Mouse (Mus musculus) urinary bladder, postnatal 10 days (tissue): Measurements from ENCODE around the gene Itpa.
"Not testable (repeated sequence)": the region's sequence is repeated elsewhere in the genome, so short reads cannot be mapped to it uniquely, and the experiment has no call there.

ENCODE experiments used
- DNase-seq: peaks from one replicate; pipeline ENCODE4 v3.0.0; 2022; ENCODE audit warnings: low spot score

Itpa gene

DNA sequence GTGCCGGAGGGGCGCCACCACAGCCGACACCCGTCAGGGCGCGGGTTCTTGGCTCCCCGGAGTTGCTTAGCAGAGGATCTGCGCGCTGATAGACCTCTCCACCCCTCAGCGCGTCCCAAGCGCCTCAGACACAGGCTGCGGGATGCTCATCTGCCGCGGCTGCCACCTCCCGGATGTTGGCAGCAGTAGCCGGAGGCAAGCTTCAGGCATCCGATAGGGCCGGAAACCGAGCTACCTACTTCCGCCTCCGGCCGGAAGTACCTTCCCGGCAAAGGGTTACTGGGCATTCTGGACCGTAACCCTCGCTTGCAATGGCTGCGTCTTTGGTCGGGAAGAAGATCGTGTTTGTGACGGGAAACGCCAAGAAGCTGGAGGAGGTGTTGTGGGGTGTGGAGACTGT lies at the start of gene Itpa:
Gene Itpa (plus strand): TSS at position 52 of the 400 bp plus-strand sequence.
- no peak for DNase-seq

DNA sequence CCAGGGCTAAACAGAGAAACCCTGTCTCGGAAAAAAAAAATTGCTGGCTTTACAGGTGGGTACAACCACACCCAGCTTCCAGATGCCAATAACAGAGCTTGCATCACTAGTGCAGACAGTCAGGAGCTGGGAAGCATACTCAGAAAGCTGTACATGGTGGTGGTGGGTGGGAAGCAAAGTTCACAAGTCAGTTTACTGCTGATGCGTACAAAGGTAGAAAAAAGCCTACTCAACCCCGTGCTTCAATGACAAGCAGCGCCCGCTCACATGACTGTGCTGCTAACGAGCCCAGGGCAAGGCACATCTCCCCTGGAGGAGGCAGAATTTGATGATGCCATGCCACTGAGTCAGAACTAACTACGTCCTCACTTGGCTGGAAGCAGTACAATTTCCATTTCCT lies 48.4 kb upstream of the Itpa start:
- no peak for DNase-seq

DNA sequence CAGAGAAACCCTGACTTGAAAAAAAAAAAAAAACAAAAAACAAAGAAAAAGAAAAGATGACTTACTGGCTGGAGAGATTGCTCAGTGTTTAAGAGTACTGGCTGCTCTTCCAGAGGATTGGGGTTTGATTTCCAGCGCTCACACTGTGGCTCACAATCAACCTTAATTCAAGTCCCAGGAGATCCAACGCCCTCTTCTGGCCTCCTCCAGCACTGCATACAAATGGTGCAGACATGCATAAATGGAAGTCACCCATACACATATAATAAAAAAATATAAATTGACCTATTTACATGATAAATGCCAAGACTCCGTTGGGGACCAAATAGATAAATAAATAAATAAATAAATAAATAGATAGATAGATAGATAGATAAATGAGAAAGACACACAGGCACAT lies 39.0 kb upstream of the Itpa start:
- no peak for DNase-seq

GRCm38 (mm10) chr2:130629080-130629838 lies 38.2 kb upstream of the Itpa start:
- no peak for DNase-seq

DNA sequence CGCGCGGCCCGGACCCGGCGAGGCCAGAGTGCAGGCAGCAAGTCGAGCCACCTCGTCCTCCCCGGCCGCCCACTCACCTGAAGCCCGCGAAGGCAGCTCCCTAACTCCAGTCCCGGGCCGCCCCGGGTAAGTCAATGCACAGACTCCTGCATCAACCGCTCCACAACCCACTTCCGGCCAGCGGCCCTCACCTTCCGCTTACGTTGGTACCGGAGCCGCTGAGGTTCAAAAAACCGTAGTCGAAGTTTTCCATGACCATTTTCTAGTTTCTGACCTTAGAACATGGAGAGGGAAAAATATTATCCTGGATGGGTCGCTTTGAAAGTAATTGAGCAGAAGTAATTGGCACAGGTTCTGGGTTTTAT lies 37.6 kb upstream of the Itpa start, which contains the start of the genes Fastkd5 and Ubox5:
Gene Fastkd5 (minus strand): TSS at position 189 of the 365 bp plus-strand sequence.
Gene Ubox5 (minus strand): TSS at position 200 of the 365 bp plus-strand sequence.
- DNase-seq: peak; percentile 78

DNA sequence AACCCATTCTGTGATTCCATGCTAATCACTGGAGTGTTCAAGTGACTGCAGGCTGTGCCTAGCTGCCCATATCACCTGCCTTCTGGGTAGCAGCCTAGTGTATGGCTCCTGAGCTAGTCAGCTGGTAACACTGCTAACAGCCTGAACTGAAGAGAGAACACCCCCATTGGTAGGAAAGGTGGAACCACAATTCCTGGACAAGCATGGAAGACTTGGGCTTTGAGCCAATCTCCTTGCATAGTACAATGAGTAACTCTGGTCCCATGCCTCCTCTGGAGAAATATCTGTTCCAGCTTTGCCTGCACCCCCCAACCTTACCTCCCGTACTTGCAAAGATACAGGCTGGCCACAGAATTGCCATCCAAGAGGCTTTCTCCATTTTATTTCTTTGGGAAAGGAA lies 35.0 kb upstream of the Itpa start:
- no peak for DNase-seq

DNA sequence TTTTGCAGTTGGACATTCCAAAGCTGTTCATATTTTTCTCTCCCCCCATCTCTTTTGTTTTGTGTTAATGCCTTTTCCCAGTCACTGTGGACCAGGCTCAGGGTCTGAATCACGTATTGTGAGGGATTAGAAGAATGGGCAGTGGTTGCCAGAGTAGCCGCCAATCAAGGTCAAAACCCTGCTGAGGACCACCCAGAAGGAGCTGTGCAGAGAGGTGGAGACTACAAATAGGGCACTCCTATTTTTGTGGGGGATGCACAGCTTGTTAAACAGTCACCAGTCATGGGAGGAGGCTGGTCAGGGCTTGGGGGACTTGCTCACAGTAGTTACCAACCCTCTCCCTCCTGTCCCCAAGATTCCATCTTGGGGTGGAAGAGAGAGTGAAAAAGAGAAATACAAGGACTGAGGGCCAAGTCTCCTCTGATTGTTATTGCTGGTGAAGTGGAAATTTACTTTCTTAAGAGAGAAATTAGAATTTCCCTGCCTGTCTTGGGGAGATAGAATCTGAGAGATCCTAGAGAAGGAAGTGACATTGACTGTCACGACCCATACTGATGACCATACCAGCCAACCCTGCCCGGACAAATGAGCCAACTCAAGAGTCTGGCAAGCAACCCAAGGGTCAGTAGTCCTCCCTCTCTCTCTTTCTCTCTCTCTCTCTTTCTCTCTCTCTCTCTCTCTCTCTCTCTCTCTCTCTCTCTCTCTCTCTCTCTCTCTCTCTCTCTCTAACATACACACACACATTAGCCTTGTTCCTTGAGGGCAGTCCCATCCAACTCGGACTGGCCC lies 34.3 kb upstream of the Itpa start:
- DNase-seq: no peak

- DNase-seq: no peak
Measured at GRCm38 (mm10) chr2:130634006-130634738, 33.2 kb upstream of the Itpa start.

- DNase-seq: no peak
Measured at GRCm38 (mm10) chr2:130634739-130635411, 32.5 kb upstream of the Itpa start.

DNA sequence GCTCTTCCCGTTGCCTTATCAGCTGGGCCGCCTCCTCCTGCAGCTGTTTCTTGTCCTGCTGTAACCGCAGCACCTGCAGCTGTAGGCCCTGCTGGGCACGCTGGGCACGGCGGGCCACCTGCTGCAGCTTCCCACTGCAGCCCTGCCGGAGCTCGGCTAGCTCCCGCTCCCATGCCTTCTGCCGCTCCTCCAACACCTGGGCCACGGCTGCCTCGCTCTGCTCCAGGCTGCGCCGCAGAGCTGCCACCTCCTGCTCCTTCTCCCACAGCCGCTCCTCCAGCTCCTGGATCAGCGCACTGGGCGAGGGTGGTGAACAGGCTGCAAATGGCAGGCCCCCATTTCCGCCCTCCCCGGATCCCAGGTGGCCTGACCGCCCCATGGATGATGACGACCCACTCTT lies 31.6 kb upstream of the Itpa start:
- no peak for DNase-seq

DNA sequence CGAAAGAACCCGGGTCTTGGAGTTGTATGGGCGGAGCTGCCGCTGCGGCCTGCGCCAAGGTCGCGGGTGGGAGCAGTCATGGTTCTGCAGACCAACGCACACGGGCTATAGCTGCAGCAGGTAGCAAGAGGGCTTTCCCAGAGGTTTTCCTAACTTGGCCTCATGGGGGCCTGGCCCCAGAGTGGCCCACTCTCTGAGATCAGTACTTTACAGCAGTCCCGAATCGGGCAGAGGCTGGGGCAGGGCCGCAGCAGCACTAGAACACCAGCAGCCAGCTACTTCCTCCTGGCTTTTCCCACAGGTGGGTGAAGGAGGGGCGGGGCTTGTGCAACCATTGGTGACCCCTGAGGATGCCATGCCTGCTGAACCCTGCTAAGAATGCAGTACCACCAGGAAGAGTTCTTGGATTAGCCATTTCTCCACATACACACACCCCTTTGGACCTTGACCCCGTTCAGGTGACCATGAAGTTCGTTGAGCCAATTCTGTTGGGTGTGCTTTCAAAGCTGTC lies 29.3 kb upstream of the Itpa start:
- DNase-seq: no peak

DNA sequence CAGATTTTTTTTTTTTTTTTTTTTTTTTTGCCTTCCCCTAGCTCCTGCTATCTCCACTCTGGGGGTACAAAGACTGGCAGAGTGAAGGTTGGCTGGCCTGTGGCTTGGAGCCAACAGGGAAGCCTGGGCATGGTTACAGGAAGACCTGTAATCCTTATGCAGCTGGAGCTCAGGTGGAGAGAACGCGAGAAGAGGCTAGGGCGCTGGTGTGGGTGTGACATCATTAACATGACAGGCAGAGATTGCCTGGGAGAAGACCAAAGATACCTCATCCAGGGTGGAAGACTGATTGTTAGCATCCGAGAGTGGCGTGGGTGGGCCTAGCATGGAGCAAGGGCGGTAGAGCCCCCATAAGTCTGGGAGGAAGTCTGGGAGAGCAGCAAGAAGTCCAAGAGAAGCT lies 28.1 kb upstream of the Itpa start:
- no peak for DNase-seq

GRCm38 (mm10) chr2:130641351-130642025 lies 25.9 kb upstream of the Itpa start:
- no peak for DNase-seq

DNA sequence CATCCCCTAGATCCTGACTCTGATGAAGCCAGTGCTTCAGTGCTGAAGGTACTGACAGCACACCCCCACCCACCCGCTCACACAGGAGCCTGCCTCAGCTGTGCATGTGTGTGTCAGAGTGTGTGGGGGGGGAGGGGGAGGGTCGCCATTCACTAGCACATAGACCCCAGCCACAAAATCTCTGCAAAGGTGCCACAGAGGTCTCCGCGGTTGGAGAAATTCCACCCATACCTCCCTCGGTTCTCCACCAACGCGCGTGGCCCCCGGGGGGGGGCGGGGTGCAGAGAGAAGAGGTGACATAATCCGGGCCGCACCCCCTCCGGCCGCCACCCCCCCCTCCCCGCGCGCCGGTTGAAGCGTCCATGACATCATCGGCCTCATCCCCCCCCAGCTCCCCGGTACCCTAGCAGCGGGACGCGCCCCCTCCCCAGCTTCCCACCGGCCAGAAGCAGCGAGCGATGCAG lies 25.2 kb upstream of the Itpa start:
- DNase-seq: no peak

DNA sequence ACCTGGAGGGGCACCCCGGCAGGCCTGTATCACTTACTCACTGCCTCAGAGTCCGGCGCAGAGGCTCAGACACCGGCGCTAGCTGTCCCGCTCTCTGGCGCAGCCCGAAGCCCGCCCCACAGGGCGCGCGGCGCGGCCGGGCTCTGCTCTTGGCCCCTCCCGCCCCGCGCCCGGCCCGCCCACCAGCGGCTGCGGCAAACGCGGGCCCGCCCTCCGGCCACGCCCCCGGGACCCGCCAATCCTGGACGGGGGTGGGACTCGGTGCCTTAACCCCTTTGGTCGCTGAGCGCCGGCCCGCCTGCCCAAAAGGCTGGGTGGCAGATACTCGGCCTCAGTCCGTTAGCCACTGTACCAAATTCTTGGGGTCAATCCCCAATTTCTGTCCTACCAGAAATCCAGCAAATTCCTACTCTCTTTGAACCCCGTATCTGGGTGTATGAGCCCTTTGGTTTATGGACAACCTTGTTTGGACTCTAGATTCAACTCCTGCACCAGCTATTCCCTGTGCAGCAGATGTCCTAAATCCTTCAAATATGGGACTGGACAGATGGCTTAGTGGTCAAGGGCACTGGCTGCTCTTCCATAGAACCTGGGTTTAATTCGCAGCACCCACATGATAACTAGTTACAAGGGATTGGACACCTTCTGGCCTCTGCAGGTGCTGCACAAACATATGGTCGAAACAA lies 24.6 kb upstream of the Itpa start, which contains the start of gene Lzts3:
Gene Lzts3 (minus strand): TSS at position 120 of the 686 bp plus-strand sequence.
- peak; percentile 67 for DNase-seq

- no peak for DNase-seq
Measured at GRCm38 (mm10) chr2:130645198-130645597, 22.2 kb upstream of the Itpa start.

GRCm38 (mm10) chr2:130649028-130649427 lies 18.4 kb upstream of the Itpa start:
- DNase-seq: not testable (repeated sequence)

GRCm38 (mm10) chr2:130653303-130653702 lies 14.1 kb upstream of the Itpa start:
- no peak for DNase-seq

- DNase-seq: no peak
Measured at GRCm38 (mm10) chr2:130653760-130654159, 13.7 kb upstream of the Itpa start.

DNA sequence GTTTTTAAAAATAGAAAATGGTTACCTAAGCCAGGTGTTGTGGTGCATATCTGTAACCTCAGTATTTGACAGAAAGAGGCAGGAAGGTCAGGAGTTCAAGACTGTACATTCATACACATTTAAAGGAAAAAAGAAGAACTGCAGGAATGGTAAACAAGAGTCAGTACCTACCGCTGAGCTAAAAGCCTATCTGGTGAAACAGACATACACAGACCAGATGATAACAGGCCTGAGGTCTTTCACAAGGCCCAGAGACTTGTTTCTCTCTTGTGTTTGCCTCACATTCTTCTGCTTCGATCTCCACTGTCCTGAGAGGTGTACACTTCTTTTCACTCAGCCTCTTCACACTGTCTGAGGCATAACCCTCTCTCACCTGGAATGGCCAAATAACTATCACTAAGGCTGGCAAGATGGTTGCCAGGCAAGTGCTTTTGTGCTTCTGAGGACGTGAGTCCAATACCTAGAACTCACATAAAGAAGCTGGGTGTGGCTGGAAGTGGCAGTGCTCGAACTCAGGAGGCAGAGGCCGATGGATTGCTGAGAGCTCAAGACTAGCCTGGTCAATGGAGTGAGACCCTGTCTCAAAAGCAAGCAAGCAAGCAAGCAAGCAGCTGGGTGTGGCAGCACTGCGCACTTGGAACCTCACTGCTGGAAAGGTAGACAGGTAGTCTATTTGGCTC lies 11.6 kb upstream of the Itpa start:
- DNase-seq: no peak
